Mouse (Mus musculus): ENCODE results near the gene Rab5b.

Gene Rab5b

DNA sequence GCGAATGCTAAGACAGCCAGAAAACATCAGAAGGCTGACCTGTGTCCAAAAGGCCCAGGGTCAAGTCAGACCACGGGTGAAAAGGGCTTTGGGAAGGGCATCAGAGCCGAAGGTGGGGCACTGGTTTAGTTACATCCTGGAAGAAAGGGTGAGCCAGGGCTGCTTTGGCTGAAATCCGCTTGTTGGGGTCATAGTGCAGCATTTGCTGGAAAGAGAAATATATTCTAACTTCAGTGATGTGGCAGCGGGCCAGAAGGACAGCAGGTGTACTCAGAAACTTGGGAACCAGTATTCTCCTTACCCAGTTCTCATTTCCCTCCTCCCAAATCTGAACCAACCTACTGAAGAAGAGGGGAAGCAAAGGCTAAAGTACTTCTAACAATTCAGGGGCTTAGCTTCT is 2.9 kb upstream of the Rab5b start:
- DNase-seq (ENCODE audit: low read depth), result no peak

DNA sequence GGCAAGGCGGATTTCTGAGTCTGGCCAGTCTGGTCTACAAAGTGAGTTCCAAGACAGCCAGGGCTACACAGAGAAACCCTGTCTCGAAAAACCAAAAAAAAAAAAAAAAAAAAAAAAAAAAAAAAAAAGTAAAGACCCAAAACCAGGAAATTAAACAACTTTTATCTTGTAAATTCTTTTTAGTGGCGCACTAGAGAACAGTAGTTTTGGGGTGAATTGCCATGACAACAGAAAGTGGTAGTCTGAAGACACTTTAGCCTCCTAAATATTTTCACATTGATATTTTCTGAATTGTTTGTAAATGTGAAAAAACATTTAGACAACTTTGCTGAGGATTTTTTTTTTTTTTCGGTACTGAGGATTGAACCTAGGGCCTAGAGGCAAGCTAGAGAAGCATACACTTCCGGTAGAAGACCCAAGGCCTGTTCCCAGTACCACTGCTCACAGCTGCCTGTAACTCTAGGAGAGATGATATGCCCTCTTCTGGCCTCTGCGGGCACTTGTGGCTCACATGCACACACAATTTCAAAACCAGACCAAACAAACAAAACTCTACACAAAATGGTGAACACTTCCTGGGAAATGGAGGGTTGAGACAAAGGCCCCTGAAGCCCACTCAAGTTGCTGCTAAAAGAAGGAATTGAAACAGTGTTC is 1.1 kb upstream of the Rab5b start:
- no peak for DNase-seq (ENCODE audit: low read depth)

DNA sequence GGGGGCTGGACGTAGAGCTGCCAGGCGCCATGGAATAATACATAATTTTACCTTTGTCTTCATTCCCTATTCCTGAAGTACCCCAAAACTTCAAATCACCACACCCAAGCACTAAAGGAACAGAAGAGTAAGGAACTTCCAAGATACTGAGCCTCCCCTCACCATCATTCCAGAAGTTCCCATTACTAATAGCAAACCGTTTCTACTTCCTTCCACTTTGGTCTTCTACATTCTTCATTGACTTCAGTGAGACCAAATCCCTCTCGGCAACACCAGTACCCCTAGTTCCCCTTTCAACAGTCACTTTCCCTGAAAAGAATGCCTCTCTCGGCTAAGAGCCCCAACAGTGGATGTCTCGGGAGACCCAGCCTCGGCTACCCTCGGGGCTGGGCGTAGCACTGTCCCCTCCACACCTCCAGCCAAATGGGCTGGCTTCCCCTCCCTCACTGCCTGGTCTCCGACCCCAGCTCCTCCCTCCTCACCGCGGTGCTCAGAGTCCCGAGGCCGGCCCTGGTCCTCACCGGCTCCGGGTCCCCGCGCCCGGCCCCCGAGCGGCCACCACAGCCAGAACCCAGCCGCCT is 563 bp downstream of the Rab5b start:
- DNase-seq (ENCODE audit: low read depth), result no peak

DNA sequence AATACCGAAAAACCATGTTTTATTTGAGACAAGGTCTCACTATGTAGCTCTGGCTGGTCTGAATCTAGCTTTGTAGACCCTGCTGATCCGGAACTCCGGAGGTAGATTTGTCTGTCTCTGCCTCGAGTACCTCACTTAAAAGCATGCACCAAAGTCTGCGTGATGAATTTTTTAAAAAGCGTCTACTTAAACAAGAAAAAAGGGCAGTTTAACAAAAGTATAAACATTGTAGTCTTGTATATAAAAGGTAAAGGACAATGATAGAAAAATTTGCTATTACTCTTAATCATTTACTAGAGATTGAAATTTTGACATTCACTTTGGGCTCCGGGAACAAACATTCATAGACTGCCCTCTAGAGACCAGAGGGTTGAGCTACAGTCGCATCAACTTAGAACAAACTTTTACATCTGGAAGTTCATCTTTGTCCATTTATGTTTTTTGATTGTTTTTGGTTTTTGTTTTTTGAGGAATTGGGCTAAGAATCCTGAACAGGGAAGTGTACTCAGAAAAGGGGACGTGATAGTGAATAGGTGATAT is 21.5 kb downstream of the Rab5b start:
- peak; percentile 54 for DNase-seq (ENCODE audit: low read depth)

DNA sequence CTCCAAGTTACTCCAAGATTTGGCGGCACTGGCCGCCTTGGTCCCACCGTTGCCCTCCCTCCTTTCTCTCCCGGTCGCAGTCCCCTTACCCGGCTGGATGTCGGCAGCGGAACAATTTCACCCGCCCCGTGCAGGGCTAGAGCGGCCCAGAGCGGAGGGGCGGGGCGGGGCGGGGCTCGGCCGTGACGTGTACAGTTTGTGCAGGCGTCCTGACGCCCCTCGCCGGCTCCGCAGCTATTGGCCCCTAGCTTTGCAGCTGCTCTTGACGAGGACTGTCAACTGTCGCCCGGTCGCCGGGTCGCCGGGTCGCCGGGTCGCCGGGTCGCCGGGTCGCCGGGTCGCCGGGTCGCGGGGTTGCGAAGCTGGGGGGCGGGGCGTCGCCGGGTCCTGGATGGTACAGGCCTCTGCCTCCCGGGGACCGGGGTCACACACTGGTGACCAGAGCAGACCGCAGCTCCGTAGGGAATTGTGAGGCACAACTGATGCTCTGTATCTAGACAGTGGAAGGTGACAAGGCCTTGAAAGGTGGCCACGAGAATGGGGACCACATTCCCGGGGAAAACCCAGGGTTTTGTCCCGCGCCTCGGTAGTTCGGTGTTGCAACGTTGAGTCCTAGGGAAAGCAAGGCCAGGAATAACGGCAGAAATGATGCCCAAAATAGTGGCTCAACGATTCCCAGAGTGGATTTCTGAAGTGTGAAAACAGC is 22.1 kb downstream of the Rab5b start, which contains the start of gene Suox:
TSS of gene Suox (minus strand) at position 311 of the 706 bp plus-strand sequence.
- peak; percentile 68 for DNase-seq (ENCODE audit: low read depth)

DNA sequence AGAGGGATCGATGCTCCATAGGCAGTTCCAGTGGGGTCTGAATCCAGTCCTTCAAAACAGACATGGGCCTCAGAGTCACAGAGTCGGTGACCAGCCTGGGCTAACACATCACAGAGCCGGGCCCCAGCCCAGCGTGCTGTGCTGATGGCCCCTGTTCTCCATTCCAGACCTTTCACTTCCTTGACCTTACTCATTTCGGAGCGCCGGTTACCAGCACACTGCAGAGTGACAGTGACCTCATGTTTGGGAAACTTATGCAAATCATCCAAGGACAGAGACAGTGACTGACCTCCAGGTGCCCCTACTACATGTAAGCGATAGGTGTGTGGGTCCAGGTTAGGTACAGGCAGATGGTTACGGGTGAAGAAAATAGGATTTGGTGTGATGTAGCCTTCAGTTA is 24.9 kb downstream of the Rab5b start:
- DNase-seq (ENCODE audit: low read depth), result no peak

DNA sequence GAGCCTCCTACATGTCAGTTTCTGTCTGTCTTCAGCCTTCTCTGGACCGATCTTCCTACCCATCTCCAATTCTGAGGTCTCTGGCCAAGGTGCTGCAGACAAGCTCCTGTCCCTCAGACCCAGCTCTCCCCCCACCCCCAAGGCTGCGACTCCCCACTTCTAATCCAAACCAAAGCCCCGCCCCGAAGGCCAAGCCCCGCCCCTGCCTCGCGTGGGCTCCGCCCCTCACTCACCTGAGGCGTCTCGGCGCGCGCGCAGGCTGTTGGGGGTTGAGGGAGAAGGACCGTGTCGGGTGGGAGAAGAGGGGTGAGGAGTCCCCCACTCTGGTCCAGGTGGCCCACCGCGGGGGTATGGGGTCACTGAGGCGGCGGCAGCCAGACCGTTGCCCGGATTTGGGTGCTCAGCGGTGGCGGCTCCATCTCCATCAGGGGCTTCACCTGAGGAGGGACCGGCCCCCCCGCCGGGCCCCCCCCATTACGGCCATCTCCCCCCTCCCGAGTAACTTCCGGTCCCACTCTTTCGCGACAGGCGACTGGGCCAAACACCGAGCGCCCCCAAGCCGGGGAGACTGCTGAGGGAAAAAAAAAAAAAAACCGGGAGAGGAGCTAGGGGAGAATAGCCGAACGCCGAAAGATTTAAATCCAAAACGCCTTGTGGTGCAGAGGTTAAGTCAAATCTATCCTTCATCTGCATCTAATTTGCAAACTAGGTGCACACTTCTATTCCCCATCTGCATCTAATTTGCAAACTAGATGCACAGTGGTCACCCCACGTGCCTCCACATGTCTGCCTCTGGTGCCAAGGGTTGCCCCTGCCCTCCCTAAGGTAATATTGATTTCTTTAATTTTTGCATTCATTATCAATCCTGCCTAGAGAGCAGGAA is 27.0 kb downstream of the Rab5b start:
- DNase-seq (ENCODE audit: low read depth), result no peak

DNA sequence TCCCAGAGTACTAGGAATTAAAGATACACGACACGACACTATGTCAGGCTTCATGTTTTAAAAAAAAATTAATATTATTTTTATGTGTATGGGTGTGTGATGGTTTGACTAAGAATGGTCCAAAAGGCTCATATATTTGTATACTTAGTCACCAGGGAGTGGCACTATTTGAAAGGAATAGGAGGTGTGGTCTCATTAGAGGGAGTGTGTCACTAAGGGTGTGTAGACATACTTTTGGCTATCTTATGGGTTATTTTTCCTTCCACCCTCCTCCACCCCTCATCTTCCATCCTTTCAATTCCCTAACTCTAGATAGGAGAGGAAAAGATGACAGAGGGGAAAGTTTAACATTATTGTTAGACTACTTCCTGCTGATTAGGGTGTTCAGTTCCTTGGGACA is 30.3 kb downstream of the Rab5b start:
- DNase-seq (ENCODE audit: low read depth), result no peak

DNA sequence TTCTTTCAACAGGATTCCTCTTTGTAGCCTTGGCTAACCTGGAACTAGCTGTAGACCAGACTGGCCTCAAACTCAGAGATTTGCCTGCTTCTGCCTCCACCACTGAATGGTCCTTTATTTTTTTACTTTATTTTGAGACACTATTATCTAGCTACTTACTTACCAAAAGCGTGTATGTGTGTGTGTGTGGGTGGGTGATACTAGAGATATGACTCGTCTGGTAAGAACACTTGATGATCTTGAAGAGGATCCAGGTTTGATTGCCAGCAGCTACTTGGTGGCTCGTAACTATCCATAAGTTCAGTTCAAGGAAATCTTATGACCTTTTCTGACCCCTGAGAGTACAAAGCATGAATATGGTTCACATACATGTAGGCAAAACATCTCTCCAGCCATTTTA is 30.8 kb downstream of the Rab5b start:
- no peak for DNase-seq (ENCODE audit: low read depth)

DNA sequence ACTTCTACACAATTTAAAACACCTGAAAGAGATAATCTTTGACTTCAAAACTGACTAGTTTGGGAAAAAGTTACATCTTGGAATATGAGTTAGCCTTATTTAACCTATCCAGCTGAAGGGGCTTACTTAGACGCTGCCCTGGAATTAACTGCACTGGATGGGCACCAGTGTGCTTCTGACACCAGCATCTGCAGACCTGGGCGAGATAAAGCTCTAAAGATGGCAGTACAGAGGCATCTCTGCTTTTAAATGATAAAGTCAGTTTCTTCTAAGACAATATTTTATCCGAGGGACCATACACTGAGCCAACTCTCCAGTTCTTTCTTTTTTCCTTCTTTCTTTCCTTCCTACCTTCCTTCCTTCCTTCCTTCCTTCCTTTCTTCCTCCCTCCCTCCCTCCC is 31.3 kb downstream of the Rab5b start:
- no peak for DNase-seq (ENCODE audit: low read depth)

DNA sequence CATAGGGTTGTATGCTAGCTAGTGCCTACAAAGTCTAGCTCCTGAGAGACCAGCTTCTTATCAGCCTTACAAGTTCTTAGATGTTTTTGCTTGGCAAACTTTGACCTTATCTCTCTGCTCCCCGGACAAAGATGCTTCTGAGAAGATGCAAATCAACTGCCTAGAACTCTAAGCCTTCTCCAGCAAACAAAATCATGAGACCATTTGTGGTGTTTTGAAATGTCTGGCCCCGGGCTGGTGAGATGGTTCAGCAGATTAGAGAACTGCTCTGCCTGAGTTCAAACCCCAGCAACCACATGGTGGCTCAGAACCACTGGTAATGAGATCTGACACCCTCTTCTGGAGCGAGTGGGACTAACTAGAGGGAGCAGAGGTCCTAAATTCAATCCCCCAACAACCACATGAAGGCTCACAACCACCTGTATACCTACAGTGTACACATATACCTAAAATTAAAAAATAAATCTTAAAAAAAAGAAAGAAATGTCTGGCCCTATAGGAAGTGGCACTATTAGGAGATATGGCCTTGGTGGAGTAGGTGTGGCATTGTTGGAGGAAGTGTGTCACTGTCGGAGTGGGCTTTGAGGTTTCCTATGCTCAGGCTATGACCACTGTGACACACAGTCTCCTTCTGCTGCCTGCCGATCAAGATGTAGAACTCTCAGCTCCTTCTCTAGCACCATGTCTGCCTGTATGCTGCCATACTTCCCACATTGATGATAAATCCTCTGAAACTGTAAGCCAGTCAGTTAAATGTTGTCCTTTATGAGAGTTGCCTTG is 32.4 kb downstream of the Rab5b start:
- no peak for DNase-seq (ENCODE audit: low read depth)

DNA sequence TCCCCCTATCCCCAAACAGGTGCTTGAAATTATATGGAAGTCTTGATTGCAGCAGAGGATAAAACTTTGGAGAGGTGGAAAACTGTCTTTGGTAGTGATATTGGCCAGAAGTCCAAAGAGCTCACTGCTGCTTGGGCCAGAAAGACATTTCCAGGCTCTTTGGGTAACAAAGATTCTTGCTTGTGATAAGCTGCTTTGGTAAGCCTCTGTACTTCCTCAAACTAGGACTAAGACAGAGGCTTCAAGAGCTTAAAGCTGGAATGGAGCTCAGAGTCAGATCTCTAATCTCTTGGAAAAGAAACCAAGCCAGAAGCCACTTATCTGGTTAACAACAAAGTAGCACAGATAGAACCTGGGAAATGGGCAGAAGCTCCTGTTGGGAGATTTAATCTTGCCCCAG is 33.6 kb downstream of the Rab5b start:
- DNase-seq (ENCODE audit: low read depth), result no peak

DNA sequence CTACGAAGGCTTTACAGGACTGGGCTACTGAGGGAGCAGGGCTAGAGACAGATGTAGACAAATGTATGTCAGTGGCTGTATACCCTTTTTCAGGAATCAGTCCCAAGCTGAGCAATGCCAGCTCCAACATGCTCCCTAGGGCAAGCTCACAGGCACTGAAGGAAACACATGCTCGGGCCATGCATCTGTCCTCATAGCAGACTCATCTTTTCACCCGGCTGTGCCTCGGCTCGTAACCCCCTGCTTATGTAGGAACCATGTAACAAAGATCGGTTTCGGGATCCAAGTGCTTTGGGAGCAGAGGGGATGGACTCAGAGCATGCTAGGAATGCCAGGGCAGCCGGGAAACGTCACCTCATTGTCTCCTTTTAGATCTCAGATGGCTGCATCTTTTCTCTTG is 36.6 kb downstream of the Rab5b start:
- DNase-seq (ENCODE audit: low read depth), result no peak

DNA sequence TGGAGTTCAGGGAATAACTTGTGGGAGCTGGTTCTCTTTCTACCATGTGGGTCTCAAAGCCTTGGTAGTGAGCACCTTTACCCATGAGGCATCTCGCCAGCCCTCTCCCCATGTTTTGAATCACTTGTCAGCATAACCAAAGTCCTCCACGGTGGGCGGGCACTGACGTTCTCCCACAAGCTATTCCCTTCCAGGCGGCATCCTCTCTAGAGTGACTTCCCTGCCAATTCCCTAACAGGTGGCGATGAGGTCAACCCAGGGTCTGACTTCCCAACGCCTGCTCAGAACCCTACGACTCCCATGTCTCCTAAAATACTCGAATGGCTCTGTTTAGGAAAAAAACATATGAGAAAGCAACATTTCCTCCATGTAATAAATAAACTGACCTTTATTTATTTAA is 38.2 kb downstream of the Rab5b start:
- DNase-seq (ENCODE audit: low read depth), result no peak

DNA sequence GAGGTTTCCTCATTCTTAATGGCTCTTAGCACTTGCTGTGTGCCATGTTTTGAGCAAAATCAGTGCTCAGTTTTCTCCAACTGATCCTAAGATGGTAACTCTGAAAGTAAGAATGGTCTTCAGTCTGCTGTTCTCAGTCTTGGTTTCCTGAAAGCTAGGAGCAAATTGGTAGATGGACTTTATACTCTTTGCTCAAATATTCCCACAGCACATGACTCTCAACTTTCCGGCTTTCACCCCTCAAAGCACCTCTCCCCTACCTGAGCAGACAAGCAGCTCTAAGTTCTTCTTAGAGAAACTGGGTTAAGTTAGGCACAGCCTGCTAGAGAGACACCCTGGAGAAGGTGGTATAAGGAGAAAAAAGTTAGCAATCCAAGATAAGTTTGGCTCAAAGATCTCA is 39.3 kb downstream of the Rab5b start:
- DNase-seq (ENCODE audit: low read depth), result no peak

DNA sequence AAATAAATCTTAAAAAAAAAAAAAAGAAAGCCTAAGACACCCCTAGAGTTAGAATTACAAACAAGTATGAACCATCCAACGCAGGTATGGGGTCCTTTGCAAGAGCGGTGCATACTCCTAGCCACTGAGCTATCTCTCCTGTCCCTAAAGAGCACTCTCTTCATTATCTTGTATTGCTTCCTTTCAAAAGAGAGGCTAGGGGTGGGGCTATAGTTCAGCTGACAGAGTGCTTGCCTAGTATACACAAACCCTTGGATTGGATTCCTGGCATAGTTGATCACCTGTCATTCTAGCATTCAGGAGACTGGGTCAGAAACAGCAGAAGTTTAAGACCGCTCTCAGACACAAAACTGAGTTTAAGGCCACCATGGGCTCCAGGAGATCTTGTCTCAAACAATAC is 40.8 kb downstream of the Rab5b start:
- DNase-seq (ENCODE audit: low read depth), result no peak

DNA sequence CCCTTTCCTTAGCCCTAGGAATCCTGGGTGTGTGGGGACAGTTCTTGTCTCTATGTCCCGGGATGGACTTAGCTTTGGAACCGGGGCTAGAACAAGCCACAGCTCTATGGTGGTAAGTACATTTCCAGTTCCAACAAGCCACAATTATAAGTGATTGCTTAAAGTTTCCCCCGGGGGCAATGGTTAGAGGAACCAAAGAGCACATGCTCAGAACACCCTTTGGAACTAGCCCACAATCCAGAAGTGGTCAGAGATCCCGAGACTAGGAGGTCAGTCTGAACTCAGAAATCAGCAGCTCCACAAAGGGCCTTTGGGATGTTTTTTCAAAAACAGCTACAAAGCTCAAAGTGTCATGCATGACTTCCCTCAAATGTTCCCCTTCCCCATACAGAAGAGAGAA is 42.2 kb downstream of the Rab5b start:
- DNase-seq (ENCODE audit: low read depth), result no peak

DNA sequence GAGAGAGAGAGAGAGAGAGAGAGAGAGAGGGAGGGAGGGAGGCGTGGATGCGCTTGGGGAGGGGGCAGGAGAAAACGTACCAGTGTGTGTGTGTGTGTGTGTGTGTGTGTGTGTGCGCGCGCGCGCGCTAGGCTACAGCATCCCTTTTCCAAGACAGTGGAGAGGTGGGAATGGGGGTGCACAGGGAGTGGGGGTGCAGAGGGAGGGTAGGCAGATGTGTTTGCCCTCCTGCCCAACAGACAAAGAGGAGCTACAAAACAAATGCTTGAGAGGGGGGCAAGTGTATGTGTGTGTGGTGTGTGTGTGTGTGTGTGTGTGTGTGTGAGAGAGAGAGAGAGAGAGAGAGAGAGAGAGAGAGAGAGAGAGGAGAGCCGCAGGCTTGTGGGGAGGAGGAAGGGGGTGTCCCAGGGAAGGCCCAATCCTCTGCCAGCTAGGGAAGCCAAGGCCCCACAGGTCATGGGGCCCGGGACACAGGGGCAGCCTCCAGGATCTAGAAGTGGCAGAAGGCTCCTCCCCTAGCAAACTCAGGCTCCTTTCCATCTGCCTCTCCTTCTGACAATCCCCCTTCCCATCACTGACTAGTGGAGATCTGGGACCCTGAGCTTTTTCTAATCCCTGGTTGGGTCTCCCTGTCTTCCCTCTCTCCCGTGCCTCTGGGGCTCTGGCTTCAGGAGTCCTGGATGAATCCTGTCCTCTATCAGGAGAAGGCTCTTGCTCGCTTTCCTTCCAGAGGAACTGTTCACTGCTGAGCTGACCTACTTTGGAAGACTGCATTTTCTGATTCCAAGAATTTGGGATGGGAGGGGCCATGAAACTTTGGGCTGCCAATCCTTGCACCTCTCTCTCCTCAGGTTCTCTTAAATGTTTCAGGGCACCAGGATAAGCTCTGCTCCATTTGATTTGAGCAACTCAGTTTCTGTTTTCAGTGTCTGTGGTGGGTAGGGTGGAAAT is 49.6 kb downstream of the Rab5b start:
- DNase-seq (ENCODE audit: low read depth), result no peak

DNA sequence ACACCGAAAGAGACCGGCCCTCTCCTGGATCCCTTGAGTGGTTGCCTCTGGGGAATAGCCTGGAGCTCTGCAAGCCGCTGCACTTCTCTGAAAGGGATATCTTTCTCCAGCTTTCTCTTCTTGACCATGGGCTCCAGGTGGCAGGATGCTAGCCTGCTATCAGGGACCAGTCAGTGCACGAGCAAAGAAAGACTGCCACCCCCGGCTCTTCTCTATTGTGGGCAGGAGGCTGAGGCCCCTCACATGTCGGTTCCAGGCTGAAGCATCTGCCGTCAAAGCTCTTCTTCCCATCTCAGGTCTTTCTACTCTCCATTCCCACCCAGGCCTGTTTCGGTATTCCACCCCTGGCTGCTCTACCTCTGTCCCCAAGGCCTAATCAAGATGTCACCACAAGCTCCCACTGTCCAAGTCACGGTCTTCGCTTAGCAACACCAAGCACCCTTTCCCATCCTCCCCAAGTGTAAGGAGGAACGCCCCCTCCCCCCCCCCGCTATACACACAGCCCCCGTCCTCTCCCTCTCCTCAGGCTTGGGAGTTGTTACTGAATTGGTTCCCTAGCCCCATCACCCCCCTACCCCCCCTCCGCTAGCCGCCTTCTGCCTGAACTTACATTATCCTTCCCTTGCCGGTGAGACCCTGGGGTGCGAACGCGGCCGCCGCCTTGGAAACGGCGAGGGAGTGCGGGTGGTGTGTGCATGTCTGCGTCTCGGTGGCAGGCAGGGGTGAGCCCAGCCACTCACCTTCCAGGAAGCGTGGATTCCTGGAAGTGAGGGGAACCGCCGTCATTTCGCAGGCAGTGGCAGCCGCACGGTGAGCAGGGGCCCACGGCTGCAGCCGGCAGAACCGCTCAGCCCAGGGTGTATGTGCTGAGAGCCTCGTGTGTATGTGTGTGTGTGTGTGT is 50.7 kb downstream of the Rab5b start, which contains the start of gene Ikzf4:
TSS of gene Ikzf4 (minus strand) at position 881 of the 901 bp plus-strand sequence.
- no peak for DNase-seq (ENCODE audit: low read depth)

Measured in c-Kit-positive CD71-negative TER-119-negative erythroid progenitor cells, embryonic 14.5 days (primary cell).